Comparison of ENCODE assay signal across 11 mouse cellular contexts in the genomic region with DNA sequence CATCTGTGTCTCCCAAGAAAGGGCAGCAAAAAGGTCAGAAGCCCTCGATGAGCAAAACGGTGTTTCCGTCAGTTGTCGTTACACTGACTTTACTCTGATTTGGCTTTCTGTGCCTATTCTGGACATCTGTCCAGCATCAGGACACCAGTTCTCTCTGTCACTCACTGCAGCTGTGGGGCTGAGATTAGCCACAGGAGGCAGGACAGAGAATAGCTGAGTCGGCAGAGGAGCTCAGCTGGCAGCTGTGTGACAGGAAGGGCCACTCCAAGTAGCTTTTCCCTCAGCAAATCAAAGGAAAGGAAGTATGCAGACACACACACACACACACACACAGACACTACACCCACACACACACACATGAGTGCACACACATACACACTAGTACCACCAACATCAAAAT. TPM values are rescaled to one million over a fixed set of nuclear protein-coding genes. Genes with fewer than 3 reads are reported as not detected.
DNase-seq lines count a peak whose midpoint lies in the region; ATAC-seq and TF ChIP-seq lines count a peak whose summit lies in the region.
"Had no signal": no experiment of that assay in that cellular context is flagged by ENCODE, and none has a peak within 500 bp of the region (broad histone marks: within the 10 kb centered on the region; RNA-seq: fewer than 3 reads in every experiment).

No protein-coding gene starts in this region.

- H3K27ac ChIP-seq in heart, embryonic 11.5 days (ENCODE audit: low read depth, low read length): no peak overlapping the region
- no peak overlapping the region for H3K27ac ChIP-seq in CH12.LX (ENCODE audit: insufficient read depth, low read depth)
- H3K27ac ChIP-seq in limb, embryonic 10.5 days: no peak overlapping the region
- H3K27ac ChIP-seq: embryonic facial prominence, embryonic 13.5 days; limb, embryonic 15.5 days; stomach, embryonic 15.5 days had no signal

- 21% methylated on average over 5 of the region's 5 CpGs for WGBS in heart, embryonic 11.5 days (ENCODE audit: insufficient replicate concordance)
- WGBS in limb, embryonic 10.5 days: 49% methylated on average over 5 of the region's 5 CpGs

- no peak overlapping the region for H3K4me2 ChIP-seq in heart, embryonic 11.5 days
- H3K4me2 ChIP-seq in CH12.LX (ENCODE audit: insufficient read depth, low read depth, poor library complexity, severe bottlenecking): 0 out of 2 replicates have a peak overlapping the region, but pooled peaks have one; percentile 23
- H3K4me2 ChIP-seq: embryonic facial prominence, embryonic 13.5 days; limb, embryonic 15.5 days; stomach, embryonic 15.5 days had no signal

- no peaks in the 10 kb centered on the region for H3K36me3 ChIP-seq in heart, embryonic 11.5 days (ENCODE audit: control insufficient read depth, insufficient read depth, low read length)
- no peaks in the 10 kb centered on the region for H3K36me3 ChIP-seq in CH12.LX (replicated peaks in 1 of 2; ENCODE audit: control insufficient read depth in 1 of 2, insufficient read depth in 1 of 2, low read length in 1 of 2)
- H3K36me3 ChIP-seq in limb, embryonic 10.5 days: no peaks in the 10 kb centered on the region
- H3K36me3 ChIP-seq: embryonic facial prominence, embryonic 13.5 days; limb, embryonic 15.5 days; stomach, embryonic 15.5 days had no signal

- DNase-seq in heart, adult 18-20 months: peak; percentile 20 to 62
- no peak for DNase-seq in CH12.LX (ENCODE audit: extremely low read depth)
- DNase-seq in gastrocnemius, postnatal 14 days: peak; percentile 28
- peak; percentile 35 for DNase-seq in limb, embryonic 10.5 days (ENCODE audit: low spot score)
- DNase-seq in spleen, adult 12 weeks (ENCODE audit: low spot score): no peak
- no peak for DNase-seq in thymus, postnatal 0 days (ENCODE audit: low spot score)
- DNase-seq in natural killer cell, adult 2 months (ENCODE audit: low spot score in 2 of 2): no peak

- ATAC-seq in heart, embryonic 11.5 days (replicated peaks; ENCODE audit: insufficient number of reproducible peaks, low FRiP score, low TSS enrichment): no peak

- no peak overlapping the region for H3K9ac ChIP-seq in heart, embryonic 11.5 days (ENCODE audit: low read depth, low read length)
- H3K9ac ChIP-seq in CH12.LX (ENCODE audit: insufficient read depth, low read depth): no peak overlapping the region
- H3K9ac ChIP-seq: embryonic facial prominence, embryonic 13.5 days; limb, embryonic 15.5 days; stomach, embryonic 15.5 days had no signal

- no peak for TF ChIP-seq RAD21 in CH12.LX (IDR thresholded peaks at IDR 0.05; ENCODE audit: low read depth, low read length)

- H3K27me3 ChIP-seq in heart, embryonic 11.5 days (ENCODE audit: control insufficient read depth, insufficient read depth, low read length): no peaks in the 10 kb centered on the region
- no peaks in the 10 kb centered on the region for H3K27me3 ChIP-seq in CH12.LX (replicated peaks)
- no peaks in the 10 kb centered on the region for H3K27me3 ChIP-seq in limb, embryonic 10.5 days (ENCODE audit: low read depth, poor library complexity, severe bottlenecking)
- H3K27me3 ChIP-seq: embryonic facial prominence, embryonic 13.5 days; limb, embryonic 15.5 days; stomach, embryonic 15.5 days had no signal

- TF ChIP-seq POLR2A in CH12.LX (IDR thresholded peaks at IDR 0.05; ENCODE audit: low read depth, low read length): no peak

- no peaks in the 10 kb centered on the region for H3K9me3 ChIP-seq in heart, embryonic 11.5 days (replicated peaks; ENCODE audit: control insufficient read depth, low read length)
- no peaks in the 10 kb centered on the region for H3K9me3 ChIP-seq in CH12.LX (replicated peaks; ENCODE audit: low read length)
- H3K9me3 ChIP-seq in limb, embryonic 10.5 days (replicated peaks): no peaks in the 10 kb centered on the region
- H3K9me3 ChIP-seq: embryonic facial prominence, embryonic 13.5 days; limb, embryonic 15.5 days; stomach, embryonic 15.5 days had no signal

- dilution Hi-C loops in CH12.LX (cut with MboI; ENCODE audit: extremely low pct_ligation_motif_present, extremely low pct_unique_long_range_greater_than_20kb, low sequenced_read_pairs): no loop called here

- H3K4me1 ChIP-seq in heart, embryonic 11.5 days (ENCODE audit: control insufficient read depth, insufficient read depth, low read length): no peaks in the 10 kb centered on the region
- peaks cover 2 to 16% of the 10 kb centered on the region in 2 experiments; a peak in 2 of 4 replicates for H3K4me1 ChIP-seq in CH12.LX (ENCODE audit: control insufficient read depth in 1 of 2, insufficient read depth in 2 of 2)
- peaks cover 21% of the 10 kb centered on the region for H3K4me1 ChIP-seq in limb, embryonic 10.5 days
- H3K4me1 ChIP-seq: embryonic facial prominence, embryonic 13.5 days; limb, embryonic 15.5 days; stomach, embryonic 15.5 days had no signal

- in situ Hi-C loops in CH12.LX (cut with MboI; ENCODE audit: low pct_ligation_motif_present, low pct_unique_long_range_greater_than_20kb, low sequenced_read_pairs): no loop called here

- intact Hi-C loops in gastrocnemius, postnatal 14 days (cut with DNase I; ENCODE audit: low total_unique reads): no loop called here

- H3K79me2 ChIP-seq in CH12.LX (replicated peaks; ENCODE audit: control insufficient read depth, extremely low read depth, insufficient read depth, poor library complexity, severe bottlenecking): no peaks in the 10 kb centered on the region

- H3K4me3 ChIP-seq in heart, embryonic 11.5 days (ENCODE audit: low read depth, low read length): no peak overlapping the region
- no peak overlapping the region for H3K4me3 ChIP-seq in CH12.LX (replicated peaks in 1 of 3; ENCODE audit: low read depth in 2 of 3, low read length in 2 of 3, poor library complexity in 1 of 3)
- H3K4me3 ChIP-seq in limb, embryonic 10.5 days: no peak overlapping the region
- H3K4me3 ChIP-seq: embryonic facial prominence, embryonic 13.5 days; limb, embryonic 15.5 days; stomach, embryonic 15.5 days had no signal

- no peak for TF ChIP-seq CTCF in CH12.LX (conservative IDR thresholded peaks at IDR 0.05 in 1 of 2, IDR thresholded peaks at IDR 0.05 in 1 of 2; ENCODE audit: low read depth in 2 of 2, low read length in 2 of 2)

- TF ChIP-seq EP300 in CH12.LX (IDR thresholded peaks at IDR 0.05; ENCODE audit: low read length): no peak

TF ChIP-seq in CH12.LX, 34 proteins besides CTCF, POLR2A, EP300 and RAD21:
- TF ChIP-seq ZMIZ1 (IDR thresholded peaks at IDR 0.05; ENCODE audit: low read depth, low read length): no peak
- TF ChIP-seq IRF4 (IDR thresholded peaks at IDR 0.05; ENCODE audit: low read depth, low read length): no peak
- TF ChIP-seq ZNF384 (IDR thresholded peaks at IDR 0.05; ENCODE audit: low read depth, low read length): no peak
- TF ChIP-seq CHD2 (IDR thresholded peaks at IDR 0.05; ENCODE audit: low read length): no peak

RNA-seq across cellular contexts. Expression of a gene that starts 46.0 kb away (rescaled TPM):
- total RNA-seq in heart, adult 18-20 months (2021): 1 to 10 TPM; 5.8 to 6.7 TPM
- 1.7 and 2.0 TPM in 2 replicates for polyA plus RNA-seq in heart, embryonic 11.5 days (2014; fragmentation: Nextera tagmentation; extraction: Ambion mirVana)
- total RNA-seq in CH12.LX (2012; rRNA removed) (0.42 and 0.59 TPM in 2 replicates), CH12.LX (2014; rRNA removed) (2.1 and 2.2 TPM in 2 replicates)
- polyA plus RNA-seq in CH12.LX (2012; ENCODE audit: insufficient read length, low read depth): 2.8 and 2.9 TPM in 2 replicates
- 1 to 10 TPM; 6.5 to 9.1 TPM for total RNA-seq in gastrocnemius, postnatal 14 days (2021)
- 6.2 and 7.9 TPM in 2 replicates for polyA plus RNA-seq in limb, embryonic 10.5 days (2016; fragmentation: Nextera tagmentation; extraction: Ambion mirVana)
- polyA plus RNA-seq in thymus, postnatal 0 days (2015; fragmentation: Nextera tagmentation; extraction: Ambion mirVana): 5.1 and 6.6 TPM in 2 replicates

Comparison
In these comparisons a context has a peak if more than half of its experiments do, and no peak if none do; other contexts are left out.
1. DNase-seq: peak in heart, adult 18-20 months (2 of 2), gastrocnemius, postnatal 14 days (single experiment) and limb, embryonic 10.5 days (single experiment); none in CH12.LX (single experiment), spleen, adult 12 weeks (single experiment), thymus, postnatal 0 days (single experiment) and natural killer cell, adult 2 months (0 of 2).